Mouse (Mus musculus) forebrain, embryonic 15.5 days (tissue): ENCODE measurements around the gene Cd59a. TPM values are rescaled to one million over a fixed set of nuclear protein-coding genes. Genes with fewer than 3 reads are reported as not detected.
A peak's percentile ranks its signal among the peaks of the same experiment; 100 is the strongest.
"Not testable (repeated sequence)": the region's sequence is repeated elsewhere in the genome, so short reads cannot be mapped to it uniquely, and the experiment has no call there.

ENCODE experiments used
- ATAC-seq: fragments of 200-750 bp; cut with Nextera tagmentation; replicated peaks from 2 replicates; pipeline ENCODE4 v1.8.0; 2017; ENCODE audit warnings: mild to moderate bottlenecking, moderate TSS enrichment, moderate library complexity
- H3K27ac ChIP-seq: fragments of 300-500 bp; sonication (generic); replicated peaks from 2 replicates; pipeline ENCODE4 v1.5.1; 2015; ENCODE audit warnings: mild to moderate bottlenecking, inconsistent platforms
- H3K27me3 ChIP-seq: fragments of 300-500 bp; sonication (generic); 2 replicates; pipeline ENCODE4 v1.6.1; 2015; ENCODE audit warnings: inconsistent platforms
- H3K36me3 ChIP-seq: fragments of 300-500 bp; sonication (generic); 2 replicates; pipeline ENCODE4 v1.6.1; 2015; ENCODE audit warnings: mild to moderate bottlenecking, inconsistent platforms
- H3K4me1 ChIP-seq: fragments of 300-500 bp; sonication (generic); 2 replicates; pipeline ENCODE4 v1.6.1; 2015; ENCODE audit warnings: inconsistent platforms
- H3K4me2 ChIP-seq: fragments of 300-500 bp; sonication (generic); replicated peaks from 2 replicates; pipeline ENCODE4 v1.6.1; 2015; ENCODE audit warnings: mild to moderate bottlenecking, inconsistent platforms
- H3K4me3 ChIP-seq: fragments of 300-500 bp; sonication (generic); 2 replicates; pipeline ENCODE4 v1.5.1; 2015; ENCODE audit warnings: mild to moderate bottlenecking, inconsistent platforms
- H3K9ac ChIP-seq: fragments of 300-500 bp; sonication (generic); replicated peaks from 2 replicates; pipeline ENCODE4 v1.6.1; 2015; ENCODE audit warnings: mild to moderate bottlenecking, inconsistent platforms
- H3K9me3 ChIP-seq: fragments of 300-500 bp; sonication (generic); 2 replicates; pipeline ENCODE4 v1.6.1; 2016; ENCODE audit warnings: inconsistent platforms
- WGBS: fragments of 180-500 bp; shearing (Covaris S2); methylation state at CpG from one replicate; pipeline ENCODE4 v1.1.7; 2015; ENCODE audit warnings: mixed read lengths; 5-methylcytosine and 5-hydroxymethylcytosine counted together
- polyA plus RNA-seq: library from polyadenylated mRNA; unstranded; fragments of >200 nt; fragmentation: Nextera tagmentation; extraction: Ambion mirVana; gene quantifications from 2 replicates; pipeline ENCODE4 v1.2.1, GENCODE M21; 2015

Cd59a gene
- polyA plus RNA-seq, 1 experiment from 2014 or later = 5.6 TPM

GRCm38 (mm10) chr2:104111170-104111797, 15.7 kb downstream of the Cd59a start:
- H3K27me3 ChIP-seq, H3K4me1 ChIP-seq, H3K4me3 ChIP-seq, H3K36me3 ChIP-seq, ATAC-seq, H3K9ac ChIP-seq, H3K9me3 ChIP-seq, H3K4me2 ChIP-seq, H3K27ac ChIP-seq: not testable (repeated sequence)
- no CpG with 5 or more reads among the region's 1 CpGs for WGBS

- not testable (repeated sequence) for H3K4me2 ChIP-seq, H3K36me3 ChIP-seq, ATAC-seq, H3K4me3 ChIP-seq, H3K4me1 ChIP-seq, H3K27me3 ChIP-seq, H3K27ac ChIP-seq, H3K9me3 ChIP-seq, H3K9ac ChIP-seq
Measured at GRCm38 (mm10) chr2:104113563-104113962, 18.0 kb downstream of the Cd59a start.

GRCm38 (mm10) chr2:104114898-104115297, 19.3 kb downstream of the Cd59a start:
- 60% methylated on average over 3 of the region's 3 CpGs for WGBS
- H3K4me1 ChIP-seq = no peaks in the 10 kb centered on the region
- H3K9ac ChIP-seq = no peak overlapping the region
- no peaks in the 10 kb centered on the region for H3K9me3 ChIP-seq
- H3K27ac ChIP-seq = no peak overlapping the region
- ATAC-seq = no peak
- no peaks in the 10 kb centered on the region for H3K36me3 ChIP-seq
- H3K4me3 ChIP-seq = no peak overlapping the region
- H3K27me3 ChIP-seq = no peaks in the 10 kb centered on the region
- no peak overlapping the region for H3K4me2 ChIP-seq

GRCm38 (mm10) chr2:104117173-104117572, 21.6 kb downstream of the Cd59a start:
- not testable (repeated sequence) for H3K4me1 ChIP-seq, H3K9me3 ChIP-seq, H3K27ac ChIP-seq, H3K27me3 ChIP-seq, H3K4me3 ChIP-seq, ATAC-seq, H3K36me3 ChIP-seq, H3K4me2 ChIP-seq, H3K9ac ChIP-seq

GRCm38 (mm10) chr2:104119097-104119496, 23.5 kb downstream of the Cd59a start:
- H3K4me2 ChIP-seq = no peak overlapping the region
- WGBS = 69% methylated on average over 1 of the region's 1 CpGs
- no peak overlapping the region for H3K27ac ChIP-seq
- H3K36me3 ChIP-seq = no peaks in the 10 kb centered on the region
- no peaks in the 10 kb centered on the region for H3K4me1 ChIP-seq
- no peak overlapping the region for H3K4me3 ChIP-seq
- ATAC-seq = no peak
- peaks cover 6% of the 10 kb centered on the region; the same call in 1 of the 2 replicates for H3K27me3 ChIP-seq
- H3K9ac ChIP-seq = no peak overlapping the region
- no peaks in the 10 kb centered on the region for H3K9me3 ChIP-seq

- WGBS = 63% methylated on average over 6 of the region's 6 CpGs
- no peak for ATAC-seq
- H3K9me3 ChIP-seq = no peaks in the 10 kb centered on the region
- no peak overlapping the region for H3K4me3 ChIP-seq
- H3K36me3 ChIP-seq = no peaks in the 10 kb centered on the region
- no peak overlapping the region for H3K4me2 ChIP-seq
- H3K9ac ChIP-seq = no peak overlapping the region
- no peak overlapping the region for H3K27ac ChIP-seq
- peaks cover 9% of the 10 kb centered on the region; the same call in 1 of the 2 replicates for H3K27me3 ChIP-seq
- H3K4me1 ChIP-seq = no peaks in the 10 kb centered on the region
Measured at GRCm38 (mm10) chr2:104120312-104120711, 24.7 kb downstream of the Cd59a start.

- H3K4me1 ChIP-seq = no peaks in the 10 kb centered on the region
- no peaks in the 10 kb centered on the region for H3K36me3 ChIP-seq
- no peaks in the 10 kb centered on the region for H3K9me3 ChIP-seq
- no peak overlapping the region for H3K27ac ChIP-seq
- peak overlapping the region; percentile 58 for H3K4me3 ChIP-seq
- 79% methylated on average over 8 of the region's 8 CpGs for whole genome bisulfite sequencing
- no peak for ATAC-seq
- 0 out of 2 replicates have a peak overlapping the region, but pooled peaks have one; percentile 61 for H3K9ac ChIP-seq
- peak overlapping the region; percentile 83 for H3K4me2 ChIP-seq
- H3K27me3 ChIP-seq = peaks cover 9% of the 10 kb centered on the region; the same call in 1 of the 2 replicates
Measured at GRCm38 (mm10) chr2:104121681-104122504, 26.3 kb downstream of the Cd59a start.

GRCm38 (mm10) chr2:104122505-104123378, 27.1 kb downstream of the Cd59a start, which contains the start of gene A930018P22Rik:
A930018P22Rik (plus strand) TSS chr2:104122769.
- Histone ChIP-seq H3K27ac (no peak within 1 kb of the TSS), H3K9me3 (no peaks in the 10 kb centered on the region)
- peak; percentile 97 for ATAC-seq

GRCm38 (mm10) chr2:104123540-104123939, 27.9 kb downstream of the Cd59a start:
- no peak for ATAC-seq
- no peak overlapping the region for H3K27ac ChIP-seq
- WGBS = 54% methylated on average over 3 of the region's 3 CpGs
- H3K36me3 ChIP-seq = no peaks in the 10 kb centered on the region
- H3K27me3 ChIP-seq = peaks cover 9% of the 10 kb centered on the region; the same call in 1 of the 2 replicates
- no peaks in the 10 kb centered on the region for H3K9me3 ChIP-seq
- peak overlapping the region; percentile 83 for H3K4me2 ChIP-seq
- H3K9ac ChIP-seq = no peak overlapping the region
- H3K4me3 ChIP-seq = peak overlapping the region; percentile 58; the same call in 1 of the 2 replicates
- H3K4me1 ChIP-seq = no peaks in the 10 kb centered on the region

More at GRCm38 (mm10) chr2:104122505-104123378, 27.1 kb downstream of the Cd59a start, which contains the start of gene A930018P22Rik:
- Histone ChIP-seq H3K27me3 (peaks cover 9% of the 10 kb centered on the region; the same call in 1 of the 2 replicates), H3K4me1 (no peaks in the 10 kb centered on the region), H3K4me2 (peak within 1 kb of the TSS; percentile 83), H3K36me3 (no peaks in the 10 kb centered on the region), H3K9ac (peak within 1 kb of the TSS; percentile 61), H3K4me3 (peak within 1 kb of the TSS; percentile 58)
- under 1% methylated on average over 74 of the region's 74 CpGs for WGBS

GRCm38 (mm10) chr2:104124071-104124470, 28.5 kb downstream of the Cd59a start:
- WGBS = 85% methylated on average over 5 of the region's 5 CpGs
- H3K36me3 ChIP-seq = no peaks in the 10 kb centered on the region

GRCm38 (mm10) chr2:104128803-104129531, 33.4 kb downstream of the Cd59a start:
- Histone ChIP-seq H3K27ac (no peak overlapping the region), H3K4me1 (no peaks in the 10 kb centered on the region), H3K9me3 (no peaks in the 10 kb centered on the region), H3K4me2 (no peak overlapping the region), H3K27me3 (peaks cover 4% of the 10 kb centered on the region; the same call in 1 of the 2 replicates), H3K4me3 (no peak overlapping the region), H3K9ac (no peak overlapping the region), H3K36me3 (no peaks in the 10 kb centered on the region)
- 91% methylated on average over 13 of the region's 13 CpGs for WGBS
- ATAC-seq = no peak

More at GRCm38 (mm10) chr2:104124071-104124470, 28.5 kb downstream of the Cd59a start:
- no peak overlapping the region for H3K9ac ChIP-seq
- H3K4me2 ChIP-seq = no peak overlapping the region
- H3K4me1 ChIP-seq = no peaks in the 10 kb centered on the region
- no peak overlapping the region for H3K27ac ChIP-seq
- peaks cover 9% of the 10 kb centered on the region; the same call in 1 of the 2 replicates for H3K27me3 ChIP-seq
- no peaks in the 10 kb centered on the region for H3K9me3 ChIP-seq
- ATAC-seq = no peak
- no peak overlapping the region for H3K4me3 ChIP-seq
